Comparison of ENCODE assay signal across 8 mouse cellular contexts in genomic region chr2:73893473-73894270, GRCm38 (mm10). TPM values are rescaled to one million over a fixed set of nuclear protein-coding genes. Genes with fewer than 3 reads are reported as not detected.
DNase-seq lines count a peak whose midpoint lies in the region; ATAC-seq and TF ChIP-seq lines count a peak whose summit lies in the region.

No protein-coding gene starts in this region.

- ATAC-seq in forebrain, embryonic 15.5 days (replicated peaks): no peak
- no peak for ATAC-seq in liver, embryonic 15.5 days (ENCODE audit: insufficient read depth)

- peaks cover 7% of the 10 kb centered on the region for H3K4me1 ChIP-seq in bone marrow macrophage, adult 2 months (ENCODE audit: control insufficient read depth, insufficient read depth, low read length)
- peaks cover 22% of the 10 kb centered on the region for H3K4me1 ChIP-seq in forebrain, embryonic 15.5 days
- H3K4me1 ChIP-seq in liver, embryonic 15.5 days (replicated peaks): peaks cover 18% of the 10 kb centered on the region

- intact Hi-C loops in left cerebral cortex, postnatal 14 days (cut with DNase I): loop anchor here (10.0 kb wide), 1 partner anchor 319 kb away; no protein-coding TSS in a partner anchor
- intact Hi-C loops in left cerebral cortex, postnatal 4 days (cut with DNase I): no loop called here

- no peaks in the 10 kb centered on the region for H3K9me3 ChIP-seq in forebrain, embryonic 15.5 days
- no peaks in the 10 kb centered on the region for H3K9me3 ChIP-seq in liver, embryonic 15.5 days (replicated peaks)

- WGBS in forebrain, embryonic 15.5 days: 66% methylated on average over 22 of the region's 22 CpGs
- WGBS in liver, embryonic 15.5 days (ENCODE audit: insufficient replicate concordance): 47% methylated on average over 22 of the region's 22 CpGs

- peak overlapping the region; percentile 93 for H3K4me3 ChIP-seq in bone marrow macrophage, adult 2 months (ENCODE audit: insufficient read depth, low read length)
- H3K4me3 ChIP-seq in forebrain, embryonic 15.5 days: peak overlapping the region; percentile 97
- H3K4me3 ChIP-seq in liver, embryonic 15.5 days (replicated peaks): peak overlapping the region; percentile 99

- no peaks in the 10 kb centered on the region for H3K36me3 ChIP-seq in forebrain, embryonic 15.5 days
- H3K36me3 ChIP-seq in liver, embryonic 15.5 days (replicated peaks): no peaks in the 10 kb centered on the region

- no peak for TF ChIP-seq CTCF in bone marrow macrophage, adult 2 months (IDR thresholded peaks at IDR 0.05; ENCODE audit: low read depth, low read length)

- H3K9ac ChIP-seq in forebrain, embryonic 15.5 days (replicated peaks): peak overlapping the region; percentile 78
- no peak overlapping the region for H3K9ac ChIP-seq in liver, embryonic 15.5 days

- H3K27me3 ChIP-seq in forebrain, embryonic 15.5 days: no peaks in the 10 kb centered on the region
- no peaks in the 10 kb centered on the region for H3K27me3 ChIP-seq in liver, embryonic 15.5 days

- H3K27ac ChIP-seq in bone marrow macrophage, adult 2 months (ENCODE audit: insufficient read depth, low read depth, low read length): peak overlapping the region; percentile 35; the same call in 1 of the 2 replicates
- H3K27ac ChIP-seq in forebrain, embryonic 15.5 days (replicated peaks): peak overlapping the region; percentile 96
- H3K27ac ChIP-seq in liver, embryonic 15.5 days (replicated peaks): peak overlapping the region; percentile 83

- H3K4me2 ChIP-seq in forebrain, embryonic 15.5 days (replicated peaks): peak overlapping the region; percentile 53
- peak overlapping the region; percentile 85 for H3K4me2 ChIP-seq in liver, embryonic 15.5 days

- TF ChIP-seq POLR2A in bone marrow macrophage, adult 2 months (IDR thresholded peaks at IDR 0.05; ENCODE audit: borderline replicate concordance, low read depth, low read length): no peak

- DNase-seq in left cerebral cortex, postnatal 14 days (ENCODE audit: low spot score in 2 of 2): peak; percentile 34 to 61
- no peak for DNase-seq in left cerebral cortex, postnatal 4 days
- DNase-seq in adrenal gland, postnatal 14 days: no peak
- no peak for DNase-seq in layer of hippocampus, postnatal 36 days
- DNase-seq in spleen, postnatal 14 days (ENCODE audit: low spot score in 2 of 2): no peak

RNA-seq across cellular contexts. Expression of gene Atf2, which starts 1.2 kb away (rescaled TPM):
- total RNA-seq in left cerebral cortex, postnatal 14 days (2021): 100 to 1,000 TPM; 147 to 152 TPM
- total RNA-seq in left cerebral cortex, postnatal 4 days (2021): 100 to 1,000 TPM; 138 to 148 TPM
- polyA plus RNA-seq in bone marrow macrophage, adult 2 months (2012; ENCODE audit: insufficient read depth, insufficient read length, missing spikeins): 44.2 and 46.2 TPM in 2 replicates
- 110 and 113 TPM in 2 replicates for polyA plus RNA-seq in forebrain, embryonic 15.5 days (2015; fragmentation: Nextera tagmentation; extraction: Ambion mirVana)
- polyA plus RNA-seq in liver, embryonic 15.5 days (2015; fragmentation: Nextera tagmentation; extraction: Ambion mirVana): 16.7 and 18.4 TPM in 2 replicates
- total RNA-seq in adrenal gland, postnatal 14 days (2021): 72.5 and 75.4 TPM in 2 replicates
- 100 to 1,000 TPM; 144 to 146 TPM for total RNA-seq in layer of hippocampus, postnatal 36 days (2021)

RNA-seq across cellular contexts. Expression of gene Atp5g3, which starts 17.5 kb away (rescaled TPM):
- total RNA-seq in left cerebral cortex, postnatal 14 days (2021): 100 to 1,000 TPM; 608 to 654 TPM
- 100 to 1,000 TPM; 514 to 519 TPM for total RNA-seq in left cerebral cortex, postnatal 4 days (2021)
- polyA plus RNA-seq in bone marrow macrophage, adult 2 months (2012; ENCODE audit: insufficient read depth, insufficient read length, missing spikeins): 284 and 308 TPM in 2 replicates
- 878 and 886 TPM in 2 replicates for polyA plus RNA-seq in forebrain, embryonic 15.5 days (2015; fragmentation: Nextera tagmentation; extraction: Ambion mirVana)
- polyA plus RNA-seq in liver, embryonic 15.5 days (2015; fragmentation: Nextera tagmentation; extraction: Ambion mirVana): 610 and 686 TPM in 2 replicates
- 626 and 643 TPM in 2 replicates for total RNA-seq in adrenal gland, postnatal 14 days (2021)
- total RNA-seq in layer of hippocampus, postnatal 36 days (2021): 100 to 1,000 TPM; 515 to 558 TPM

Comparison
In these comparisons a context has a peak if more than half of its experiments do, and no peak if none do; other contexts are left out.
1. DNase-seq: peak in left cerebral cortex, postnatal 14 days (2 of 2); none in left cerebral cortex, postnatal 4 days (single experiment), adrenal gland, postnatal 14 days (single experiment), layer of hippocampus, postnatal 36 days (0 of 2) and spleen, postnatal 14 days (0 of 2).
2. H3K27ac ChIP-seq: peak in every context shown above with its lines; median percentile 96 in forebrain, embryonic 15.5 days; 83 in liver, embryonic 15.5 days; 35 in bone marrow macrophage, adult 2 months.
3. Peak in every context shown above with its lines, with median percentiles within 50 percentile points of each other: H3K4me3 ChIP-seq.